Mouse (Mus musculus) spleen, postnatal 10 days (tissue): Measurements from ENCODE around the gene Slc26a10.

Source experiments
- DNase-seq, 2 experiments: peaks; one replicate each; pipeline ENCODE4 v3.0.0; 2021 to 2022; ENCODE audit warnings: low spot score in 2 of 2

The Slc26a10 gene

DNA sequence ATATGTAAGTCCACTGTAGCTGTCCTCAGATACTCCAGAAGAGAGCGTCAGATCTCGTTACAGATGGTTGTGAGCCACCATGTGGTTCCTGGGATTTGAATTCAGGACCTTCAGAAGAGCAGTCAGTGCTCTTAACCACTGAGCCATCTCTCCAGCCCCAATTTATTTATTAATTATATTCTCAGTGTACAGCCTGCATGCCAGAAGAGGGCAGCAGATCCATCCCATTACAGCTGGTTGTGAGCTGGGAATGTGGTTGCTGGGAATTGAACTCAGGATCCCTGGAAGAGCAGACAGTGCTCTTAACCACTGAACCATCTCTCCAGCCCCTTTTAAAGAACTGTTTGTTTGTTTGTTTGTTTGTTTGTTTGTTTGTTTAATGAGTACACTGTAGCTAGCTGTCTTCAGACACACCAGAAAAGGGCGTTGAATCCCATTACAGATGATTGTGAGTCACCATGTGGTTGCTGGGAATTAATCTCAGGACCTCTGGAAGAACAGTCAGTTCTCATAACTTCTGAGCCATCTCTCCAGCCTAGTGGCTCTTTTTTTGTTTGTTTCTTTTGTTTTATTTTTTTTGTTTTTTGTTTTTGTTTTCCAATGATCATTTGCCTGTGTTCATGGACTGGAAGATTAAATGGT lies 45.9 kb downstream of the Slc26a10 start:
- DNase-seq = peak in 1 of 2 experiments; percentile 45

- no peak for DNase-seq
Observed at GRCm38 (mm10) chr10:127132469-127132868, 48.0 kb downstream of the Slc26a10 start.

DNA sequence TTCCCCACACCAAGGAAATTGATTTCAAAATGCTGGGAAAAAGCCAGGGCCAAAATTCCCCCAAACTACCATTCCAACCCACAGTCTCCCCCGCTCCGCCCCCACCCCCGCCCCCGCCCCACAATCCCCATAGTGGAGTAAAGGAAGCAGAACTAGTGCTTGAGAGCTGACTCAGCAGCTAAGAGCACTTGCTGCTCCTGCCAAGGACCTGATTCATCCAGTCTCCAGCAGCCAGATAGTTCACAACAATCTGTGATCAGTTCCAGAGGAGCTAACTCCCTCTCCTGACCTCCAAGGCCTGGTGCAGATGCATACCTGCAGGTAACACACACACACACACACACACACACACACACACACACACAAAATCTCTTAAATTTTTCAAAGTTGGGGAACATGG lies 51.0 kb downstream of the Slc26a10 start:
- no peak for DNase-seq

DNA sequence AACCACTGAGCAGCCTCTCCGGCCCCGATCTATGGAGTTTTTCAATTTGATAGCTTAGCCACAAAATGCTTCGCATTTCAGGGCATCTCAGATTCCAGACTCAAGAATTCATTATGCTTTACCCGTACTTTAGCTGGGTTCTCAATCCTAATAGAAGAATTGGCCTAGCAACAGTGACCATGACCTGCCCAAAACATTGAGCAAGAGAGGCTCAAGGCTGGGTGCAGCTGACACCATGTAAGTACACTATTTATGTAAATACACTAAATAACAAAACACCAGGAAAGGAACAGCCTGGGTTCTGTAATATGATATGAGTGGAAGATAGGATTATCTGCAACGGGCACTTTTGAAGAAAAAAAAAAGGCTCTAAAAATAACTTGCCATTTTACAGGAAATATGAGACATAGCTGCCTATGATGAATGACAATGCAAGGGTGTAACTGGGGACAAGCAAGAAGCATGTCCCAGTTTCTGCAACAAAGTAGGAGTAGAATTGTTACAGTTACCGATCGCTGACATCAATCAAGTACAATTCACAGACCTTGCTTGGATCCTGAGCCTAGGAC lies 52.6 kb downstream of the Slc26a10 start:
- no peak for DNase-seq

- no peak for DNase-seq
Observed at GRCm38 (mm10) chr10:127126579-127126978, 53.9 kb downstream of the Slc26a10 start.

- DNase-seq = peak in 1 of 2 experiments; percentile 51
Observed at GRCm38 (mm10) chr10:127125210-127126001, 55.0 kb downstream of the Slc26a10 start.

DNA sequence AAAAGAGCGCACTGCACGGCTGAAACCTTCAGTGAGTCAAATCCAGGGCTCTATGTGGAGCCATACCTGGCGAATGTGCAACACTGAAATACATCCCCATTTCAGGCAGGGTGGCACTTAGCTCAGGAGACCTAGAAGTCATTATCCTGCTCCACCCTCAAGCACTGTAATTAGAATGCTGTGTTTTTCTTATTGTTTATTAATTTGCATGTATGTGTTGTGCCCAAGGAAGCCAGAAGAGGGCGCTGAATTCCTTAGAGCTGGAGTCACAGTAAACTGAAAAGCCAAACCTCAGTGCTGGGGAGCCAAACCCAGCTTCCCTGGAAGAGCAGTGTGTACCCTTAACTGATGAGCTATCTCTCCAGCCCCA lies 57.0 kb downstream of the Slc26a10 start:
- peak; percentile 63 to 80 for DNase-seq

- DNase-seq = peak in 1 of 2 experiments; percentile 70
Observed at GRCm38 (mm10) chr10:127122784-127123435, 57.5 kb downstream of the Slc26a10 start.

DNA sequence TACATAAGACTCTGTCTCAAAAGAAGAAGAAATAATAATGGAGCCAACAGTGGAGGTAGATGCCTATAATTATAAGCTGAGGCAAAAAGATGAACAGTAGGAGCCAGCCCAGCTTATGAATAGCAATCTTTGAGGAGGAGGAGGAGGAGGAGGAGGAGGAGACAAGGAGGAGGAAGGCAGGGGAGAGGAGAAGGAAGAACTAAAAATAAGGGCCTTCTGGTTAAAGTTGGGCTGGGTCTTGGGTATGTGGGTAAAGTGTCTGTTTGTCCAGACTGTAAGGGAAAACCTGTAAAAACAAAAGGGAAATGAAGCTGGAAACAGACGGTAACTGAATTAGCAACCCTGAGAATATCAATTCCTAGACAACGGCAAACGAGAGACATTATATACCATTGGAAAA lies 58.4 kb downstream of the Slc26a10 start:
- DNase-seq = no peak
